8 mouse cellular contexts compared by ENCODE assay signal in genomic region chr16:14906393-14907100, GRCm38 (mm10). TPM values are rescaled to one million over a fixed set of nuclear protein-coding genes. Genes with fewer than 3 reads are reported as not detected.
DNase-seq lines count a peak whose midpoint lies in the region; ATAC-seq and TF ChIP-seq lines count a peak whose summit lies in the region.

Efcab1 (plus strand) TSS chr16:14906606.

- no peaks in the 10 kb centered on the region for H3K27me3 ChIP-seq in heart, embryonic 11.5 days (ENCODE audit: control insufficient read depth, insufficient read depth, low read length)
- H3K27me3 ChIP-seq in heart, adult 2 months (ENCODE audit: control insufficient read depth, insufficient read depth, low read length), result no peaks in the 10 kb centered on the region
- H3K27me3 ChIP-seq in hindbrain, embryonic 10.5 days (ENCODE audit: insufficient read depth, poor library complexity, severe bottlenecking), result no peaks in the 10 kb centered on the region
- no peaks in the 10 kb centered on the region for H3K27me3 ChIP-seq in neural tube, embryonic 11.5 days (ENCODE audit: control insufficient read depth, insufficient read depth, low read length)

- H3K4me3 ChIP-seq in heart, embryonic 11.5 days (ENCODE audit: low read depth, low read length), result peak within 1 kb of the TSS; percentile 26
- no peak within 1 kb of the TSS for H3K4me3 ChIP-seq in heart, adult 2 months
- peak within 1 kb of the TSS; percentile 47 for H3K4me3 ChIP-seq in hindbrain, embryonic 10.5 days
- peak within 1 kb of the TSS; percentile 18; the same call in 1 of the 2 replicates for H3K4me3 ChIP-seq in neural tube, embryonic 11.5 days (ENCODE audit: low read depth, low read length)

- no peak for TF ChIP-seq CTCF in heart, adult 2 months (IDR thresholded peaks at IDR 0.05)
- no peak for TF ChIP-seq CTCF in brain, embryonic 14.5 days (IDR thresholded peaks at IDR 0.05; ENCODE audit: borderline replicate concordance, extremely low read depth, insufficient read depth, insufficient read length)

- H3K9ac ChIP-seq in heart, embryonic 11.5 days (ENCODE audit: low read depth, low read length), result no peak within 1 kb of the TSS
- no peak within 1 kb of the TSS for H3K9ac ChIP-seq in heart, adult 2 months (ENCODE audit: low read depth, low read length)
- no peak within 1 kb of the TSS for H3K9ac ChIP-seq in neural tube, embryonic 11.5 days (ENCODE audit: low read length)

- no peak for TF ChIP-seq POLR2A in heart, adult 2 months (IDR thresholded peaks at IDR 0.05; ENCODE audit: insufficient read depth, low read depth, low read length)
- TF ChIP-seq POLR2A in brain, embryonic 14.5 days (IDR thresholded peaks at IDR 0.05; ENCODE audit: borderline replicate concordance, extremely low read depth, insufficient read depth, insufficient read length, poor library complexity, severe bottlenecking), result no peak

- TF ChIP-seq EP300 in heart, adult 2 months (IDR thresholded peaks at IDR 0.05; ENCODE audit: insufficient read depth, low read depth, low read length), result no peak

- H3K9me3 ChIP-seq in heart, embryonic 11.5 days (replicated peaks; ENCODE audit: control insufficient read depth, low read length), result no peaks in the 10 kb centered on the region
- H3K9me3 ChIP-seq in hindbrain, embryonic 10.5 days, result no peaks in the 10 kb centered on the region
- no peaks in the 10 kb centered on the region for H3K9me3 ChIP-seq in neural tube, embryonic 11.5 days (ENCODE audit: control insufficient read depth, low read length)

- H3K79me2 ChIP-seq in heart, adult 2 months (replicated peaks; ENCODE audit: control insufficient read depth, insufficient read depth, low read length), result no peaks in the 10 kb centered on the region

- ATAC-seq in heart, embryonic 11.5 days (replicated peaks; ENCODE audit: insufficient number of reproducible peaks, low FRiP score, low TSS enrichment), result peak; percentile 86; the same call in 1 of the 2 replicates
- peak; percentile 100 for ATAC-seq in neural tube, embryonic 11.5 days (ENCODE audit: insufficient read depth, low FRiP score, low TSS enrichment)

- intact Hi-C loops in heart, adult 2 months (cut with DNase I), result no loop called here
- intact Hi-C loops in left cerebral cortex, postnatal 25 days (cut with DNase I), result no loop called here
- intact Hi-C loops in gastrocnemius, postnatal 14 days (cut with DNase I; ENCODE audit: low total_unique reads), result no loop called here

- H3K4me2 ChIP-seq in heart, embryonic 11.5 days, result peak within 1 kb of the TSS; percentile 61
- H3K4me2 ChIP-seq in neural tube, embryonic 11.5 days (ENCODE audit: low read depth), result peak within 1 kb of the TSS; percentile 38

- peaks cover 5% of the 10 kb centered on the region; the same call in 1 of the 2 replicates for H3K4me1 ChIP-seq in heart, embryonic 11.5 days (ENCODE audit: control insufficient read depth, insufficient read depth, low read length)
- H3K4me1 ChIP-seq in heart, adult 2 months (ENCODE audit: control insufficient read depth, insufficient read depth, low read length), result no peaks in the 10 kb centered on the region
- peaks cover 14% of the 10 kb centered on the region for H3K4me1 ChIP-seq in hindbrain, embryonic 10.5 days (replicated peaks)
- 0 out of 2 replicates have a peak, but pooled peaks cover 3% of the 10 kb centered on the region for H3K4me1 ChIP-seq in neural tube, embryonic 11.5 days (ENCODE audit: control insufficient read depth, insufficient read depth, low read length)

- WGBS in heart, embryonic 11.5 days (ENCODE audit: insufficient replicate concordance), result 21% methylated on average over 15 of the region's 15 CpGs
- 24% methylated on average over 15 of the region's 15 CpGs for WGBS in heart, adult 2 months
- 16% methylated on average over 15 of the region's 15 CpGs for WGBS in hindbrain, embryonic 10.5 days
- 14% methylated on average over 15 of the region's 15 CpGs for WGBS in neural tube, embryonic 11.5 days

- no peak within 1 kb of the TSS for H3K27ac ChIP-seq in heart, embryonic 11.5 days (ENCODE audit: low read depth, low read length)
- H3K27ac ChIP-seq in heart, adult 2 months, result no peak within 1 kb of the TSS
- peak within 1 kb of the TSS; percentile 53; the same call in 1 of the 2 replicates for H3K27ac ChIP-seq in hindbrain, embryonic 10.5 days
- no peak within 1 kb of the TSS for H3K27ac ChIP-seq in neural tube, embryonic 11.5 days (ENCODE audit: low read depth, low read length)

- no peaks in the 10 kb centered on the region for H3K36me3 ChIP-seq in heart, embryonic 11.5 days (ENCODE audit: control insufficient read depth, insufficient read depth, low read length)
- no peaks in the 10 kb centered on the region for H3K36me3 ChIP-seq in heart, adult 2 months (ENCODE audit: control insufficient read depth, insufficient read depth, low read length)
- no peaks in the 10 kb centered on the region for H3K36me3 ChIP-seq in hindbrain, embryonic 10.5 days
- no peaks in the 10 kb centered on the region for H3K36me3 ChIP-seq in neural tube, embryonic 11.5 days (ENCODE audit: control insufficient read depth, insufficient read depth, low read length)

- no peak for DNase-seq in heart, adult 2 months
- peak; percentile 95 for DNase-seq in brain, embryonic 14.5 days (ENCODE audit: low read depth)
- DNase-seq in hindbrain, embryonic 10.5 days (ENCODE audit: low spot score), result peak; percentile 83
- peak; percentile 54 to 78 for DNase-seq in left cerebral cortex, postnatal 25 days (ENCODE audit: low spot score in 2 of 2)
- DNase-seq in neural tube, embryonic 11.5 days (ENCODE audit: low spot score), result peak; percentile 64
- DNase-seq in thymus, postnatal 0 days (ENCODE audit: low spot score), result no peak
- DNase-seq in gastrocnemius, postnatal 14 days, result no peak

RNA-seq across cellular contexts. Expression of gene Efcab1, which starts in this region (rescaled TPM):
- polyA plus RNA-seq in heart, embryonic 11.5 days (2014; fragmentation: Nextera tagmentation; extraction: Ambion mirVana), result 3.6 and 5.2 TPM in 2 replicates
- total RNA-seq in heart, adult 2 months (2021), result not detected
- 0.12 and 0.27 TPM in 2 replicates for polyA plus RNA-seq in heart, adult 2 months (2012; rRNA removed)
- polyA plus RNA-seq in brain, embryonic 14.5 days (2012; rRNA removed), result 7.7 and 8.6 TPM in 2 replicates
- polyA plus RNA-seq in hindbrain, embryonic 10.5 days (2016; fragmentation: Nextera tagmentation; extraction: Ambion mirVana), result 10.2 and 12.8 TPM in 2 replicates
- total RNA-seq in left cerebral cortex, postnatal 25 days (2021), result 1 to 10 TPM; 5.1 to 5.9 TPM
- polyA plus RNA-seq in neural tube, embryonic 11.5 days (2014; fragmentation: Nextera tagmentation; extraction: Ambion mirVana), result 5.4 and 5.8 TPM in 2 replicates
- polyA plus RNA-seq in thymus, postnatal 0 days (2015; fragmentation: Nextera tagmentation; extraction: Ambion mirVana), result 0.78 and 1.1 TPM in 2 replicates
- total RNA-seq in gastrocnemius, postnatal 14 days (2021), result not detected

Comparison
In these comparisons a context has a peak if more than half of its experiments do, and no peak if none do; other contexts are left out.
1. RNA of gene Efcab1 (total RNA-seq): 5.1 to 5.9 TPM in left cerebral cortex, postnatal 25 days; not detected in gastrocnemius, postnatal 14 days and not detected in heart, adult 2 months; every median in the first group is over 4 times any median in the second.
2. DNase-seq: peak in brain, embryonic 14.5 days (single experiment), hindbrain, embryonic 10.5 days (single experiment), left cerebral cortex, postnatal 25 days (2 of 2) and neural tube, embryonic 11.5 days (single experiment); none in heart, adult 2 months (0 of 2), thymus, postnatal 0 days (single experiment) and gastrocnemius, postnatal 14 days (single experiment).